Mouse (Mus musculus) myocyte (in vitro differentiated cells): Measurements from ENCODE around the gene Mfn1. TPM values are rescaled to one million over a fixed set of nuclear protein-coding genes. Genes with fewer than 3 reads are reported as not detected.

Source experiments
- H3K27me3 ChIP-seq: one replicate; pipeline ENCODE4 v1.6.1; 2011; ENCODE audit not compliant: control insufficient read depth, insufficient read depth, insufficient read length
- H3K36me3 ChIP-seq: one replicate; pipeline ENCODE4 v1.6.1; 2011; ENCODE audit not compliant: control insufficient read depth, insufficient read depth
- H3K4me2 ChIP-seq: one replicate; pipeline ENCODE4 v1.6.1; 2011; ENCODE audit warnings: low read depth, control low read depth
- H3K4me3 ChIP-seq: one replicate; pipeline ENCODE4 v1.5.1; 2011; ENCODE audit warnings: mild to moderate bottlenecking, control low read depth, moderate library complexity
- H3K79me2 ChIP-seq: one replicate; pipeline ENCODE4 v1.6.1; 2011; ENCODE audit not compliant: control insufficient read depth, insufficient read depth
- H3ac ChIP-seq: one replicate; pipeline ENCODE4 v1.6.1; 2011; ENCODE audit not compliant: control insufficient read depth, insufficient read length
- CEBPB ChIP-seq: IDR thresholded peaks from 2 replicates; pipeline ENCODE4 v1.6.1; 2011; ENCODE audit warnings: mild to moderate bottlenecking, moderate library complexity; ENCODE audit not compliant: poor library complexity, insufficient read depth, severe bottlenecking
- E2F4 ChIP-seq: IDR thresholded peaks from one replicate; pipeline ENCODE4 v1.6.1; 2011; ENCODE audit warnings: mild to moderate bottlenecking, control low read depth, moderate library complexity; ENCODE audit not compliant: insufficient read depth
- MAX ChIP-seq: IDR thresholded peaks from one replicate; pipeline ENCODE4 v1.6.1; 2011; ENCODE audit warnings: low read depth, mild to moderate bottlenecking, control low read depth
- MYOD1 ChIP-seq, 3 experiments: IDR thresholded peaks; one replicate each; pipeline ENCODE4 v1.6.1; 2011; ENCODE audit warnings: control low read depth in 2 of 3, low read depth in 2 of 3, mild to moderate bottlenecking in 2 of 3, moderate library complexity in 1 of 3; ENCODE audit not compliant: insufficient read length in 2 of 3, control insufficient read depth in 1 of 3
- MYOG ChIP-seq, 3 experiments: IDR thresholded peaks; one replicate each; pipeline ENCODE4 v1.6.1; 2011; ENCODE audit warnings: control low read depth in 2 of 3, low read depth in 2 of 3, mild to moderate bottlenecking in 2 of 3; ENCODE audit not compliant: insufficient read length in 2 of 3, control insufficient read depth in 1 of 3, insufficient read depth in 1 of 3
- POLR2A ChIP-seq: IDR thresholded peaks from one replicate; pipeline ENCODE4 v1.6.1; 2011; ENCODE audit warnings: low read depth, mild to moderate bottlenecking, control low read depth, moderate library complexity; ENCODE audit not compliant: insufficient read length
- POLR2AphosphoS2 ChIP-seq: IDR thresholded peaks from one replicate; pipeline ENCODE4 v1.6.1; 2011; ENCODE audit warnings: low read depth, control low read depth; ENCODE audit not compliant: insufficient read length
- REST ChIP-seq: IDR thresholded peaks from one replicate; pipeline ENCODE4 v1.6.1; 2011; ENCODE audit warnings: mild to moderate bottlenecking, control low read depth, moderate library complexity; ENCODE audit not compliant: insufficient read depth, insufficient read length
- SRF ChIP-seq: IDR thresholded peaks from one replicate; pipeline ENCODE4 v1.6.1; 2011; ENCODE audit warnings: low read depth; ENCODE audit not compliant: control insufficient read depth, insufficient read length
- TCF12 ChIP-seq: IDR thresholded peaks from one replicate; pipeline ENCODE4 v1.6.1; 2011; ENCODE audit warnings: mild to moderate bottlenecking, control low read depth; ENCODE audit not compliant: poor library complexity, insufficient read depth, severe bottlenecking
- TCF3 ChIP-seq: IDR thresholded peaks from one replicate; pipeline ENCODE4 v1.6.1; 2011; ENCODE audit warnings: low read depth, control low read depth; ENCODE audit not compliant: insufficient read length
- USF1 ChIP-seq: IDR thresholded peaks from one replicate; pipeline ENCODE4 v1.6.1; 2011; ENCODE audit warnings: low read depth, mild to moderate bottlenecking, control low read depth, moderate library complexity
- polyA plus RNA-seq: library from polyadenylated mRNA; unstranded; fragments of >200 nt; fragmentation: generic; extraction: Trizol; gene quantifications from one replicate; pipeline ENCODE4 v1.2.1, GENCODE M21; 2012; ENCODE audit warnings: missing spikeins

The Mfn1 gene
- 17.0 TPM for polyA plus RNA-seq

DNA sequence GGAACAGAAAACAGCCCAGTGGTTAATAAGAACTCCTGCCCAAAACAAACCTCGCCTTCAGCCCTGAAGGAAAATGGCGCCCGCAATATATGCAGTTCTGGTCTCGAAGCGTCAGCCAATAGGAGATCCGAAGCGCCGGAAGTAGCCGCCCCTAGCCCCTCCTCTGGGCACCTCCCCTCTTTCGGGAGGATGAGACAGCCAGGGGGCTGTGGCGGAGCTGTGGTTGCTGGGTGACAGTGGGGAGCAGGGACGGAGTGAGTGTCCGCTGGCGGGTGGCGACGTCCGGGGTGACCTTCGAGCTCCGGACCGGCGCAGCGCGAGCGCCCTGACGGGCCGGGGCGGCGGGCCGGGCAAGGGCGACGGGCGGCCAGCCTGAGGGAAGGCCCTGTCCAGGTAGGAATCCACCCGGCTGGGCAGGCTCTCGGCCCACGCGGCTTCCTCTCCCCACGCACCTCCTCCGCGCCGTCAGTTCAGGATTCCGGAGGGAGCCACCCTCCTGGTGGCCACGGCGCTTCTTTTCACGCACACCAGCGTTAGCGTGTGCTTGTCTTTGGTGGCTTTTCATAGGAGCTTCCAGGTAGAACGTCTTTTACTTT is at the start of gene Mfn1:
Mfn1 (plus strand) TSS at position 163 of the 596 bp plus-strand sequence.
- TF ChIP-seq POLR2A = peak; percentile 92
- TF ChIP-seq POLR2AphosphoS2 = peak; percentile 82
- TF ChIP-seq MYOD1 (IDR thresholded peaks at IDR 0.05; ENCODE audit: control insufficient read depth in 1 of 3, insufficient read length in 2 of 3, low read depth in 2 of 3) = no peak
- Histone ChIP-seq H3K4me3 (peak within 1 kb of the TSS; percentile 61), H3K36me3 (peaks cover 12% of the 10 kb centered on the region), H3K27me3 (no peaks in the 10 kb centered on the region), H3K79me2 (peaks cover 13% of the 10 kb centered on the region), H3ac (peak within 1 kb of the TSS; percentile 11), H3K4me2 (peak within 1 kb of the TSS; percentile 88)

- H3K4me2 ChIP-seq = no peak overlapping the region
- no peak overlapping the region for H3ac ChIP-seq
- H3K27me3 ChIP-seq = no peaks in the 10 kb centered on the region
- no peaks in the 10 kb centered on the region for H3K36me3 ChIP-seq
- H3K79me2 ChIP-seq = no peaks in the 10 kb centered on the region
- TF ChIP-seq MYOG (IDR thresholded peaks at IDR 0.05; ENCODE audit: control insufficient read depth in 1 of 3, insufficient read depth in 1 of 3, insufficient read length in 2 of 3, low read depth in 2 of 3) = no peak
- TF ChIP-seq POLR2AphosphoS2 = no peak
- no peak for TF ChIP-seq REST
- no peak overlapping the region for H3K4me3 ChIP-seq
These were observed 49.3 kb upstream of the Mfn1 start for GRCm38 (mm10) chr3:32479961-32480360.

DNA sequence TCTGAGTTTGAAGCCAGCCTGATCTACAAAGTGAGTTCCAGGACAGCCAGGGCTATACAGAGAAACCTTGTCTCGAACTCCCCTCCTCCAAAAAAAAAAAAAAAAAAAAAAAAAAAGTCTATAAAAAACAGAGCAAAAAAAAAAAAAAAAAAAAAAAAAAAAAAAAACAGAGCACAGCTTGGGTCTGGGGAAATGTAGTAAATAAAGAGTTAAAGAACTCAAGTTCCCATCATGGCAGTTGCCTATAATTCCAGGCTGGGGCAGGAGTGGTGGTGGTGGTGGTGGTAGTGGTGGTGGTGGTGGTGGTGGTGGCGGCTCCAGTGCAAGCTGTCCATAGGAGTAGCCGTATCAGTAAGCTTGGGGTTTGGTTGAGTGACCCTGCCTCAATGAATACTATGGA is 46.2 kb upstream of the Mfn1 start:
- Histone ChIP-seq H3K79me2 (no peaks in the 10 kb centered on the region), H3ac (no peak overlapping the region), H3K4me2 (no peak overlapping the region), H3K27me3 (no peaks in the 10 kb centered on the region), H3K36me3 (no peaks in the 10 kb centered on the region), H3K4me3 (no peak overlapping the region)
- no peak for TF ChIP-seq MYOG (IDR thresholded peaks at IDR 0.05; ENCODE audit: control insufficient read depth in 1 of 3, insufficient read depth in 1 of 3, insufficient read length in 2 of 3, low read depth in 2 of 3)
- TF ChIP-seq TCF12 = no peak
- TF ChIP-seq REST = no peak
- no peak for TF ChIP-seq TCF3
- TF ChIP-seq SRF = no peak

GRCm38 (mm10) chr3:32486543-32486942 is 42.7 kb upstream of the Mfn1 start:
- no peak overlapping the region for H3ac ChIP-seq
- H3K4me3 ChIP-seq = no peak overlapping the region
- TF ChIP-seq MYOD1 (IDR thresholded peaks at IDR 0.05; ENCODE audit: control insufficient read depth in 1 of 3, insufficient read length in 2 of 3, low read depth in 2 of 3) (peak in 1 of 3 experiments; percentile 10), E2F4 (no peak), CEBPB (no peak), USF1 (no peak), TCF3 (no peak), MAX (no peak)
- H3K36me3 ChIP-seq = no peaks in the 10 kb centered on the region
- peak overlapping the region; percentile 21 for H3K4me2 ChIP-seq
- no peaks in the 10 kb centered on the region for H3K79me2 ChIP-seq
- no peaks in the 10 kb centered on the region for H3K27me3 ChIP-seq

GRCm38 (mm10) chr3:32488172-32488571 is 41.1 kb upstream of the Mfn1 start:
- Histone ChIP-seq H3K4me2 (no peak overlapping the region), H3K4me3 (no peak overlapping the region), H3ac (no peak overlapping the region), H3K36me3 (no peaks in the 10 kb centered on the region), H3K27me3 (no peaks in the 10 kb centered on the region), H3K79me2 (no peaks in the 10 kb centered on the region)
- TF ChIP-seq MYOD1 (IDR thresholded peaks at IDR 0.05; ENCODE audit: control insufficient read depth in 1 of 3, insufficient read length in 2 of 3, low read depth in 2 of 3) (no peak), SRF (no peak), REST (no peak), POLR2AphosphoS2 (no peak), MYOG (IDR thresholded peaks at IDR 0.05; ENCODE audit: control insufficient read depth in 1 of 3, insufficient read depth in 1 of 3, insufficient read length in 2 of 3, low read depth in 2 of 3) (no peak), CEBPB (no peak), TCF12 (no peak), E2F4 (no peak), TCF3 (no peak), MAX (no peak), POLR2A (no peak), USF1 (no peak)
